Mouse (Mus musculus): ENCODE results near the gene Zfp341. TPM values are rescaled to one million over a fixed set of nuclear protein-coding genes. Genes with fewer than 3 reads are reported as not detected.
A peak's percentile ranks its signal among the peaks of the same experiment; 100 is the strongest.

The Zfp341 gene
- polyA plus RNA-seq, 1 experiment from 2014 or later: 1.5 TPM

DNA sequence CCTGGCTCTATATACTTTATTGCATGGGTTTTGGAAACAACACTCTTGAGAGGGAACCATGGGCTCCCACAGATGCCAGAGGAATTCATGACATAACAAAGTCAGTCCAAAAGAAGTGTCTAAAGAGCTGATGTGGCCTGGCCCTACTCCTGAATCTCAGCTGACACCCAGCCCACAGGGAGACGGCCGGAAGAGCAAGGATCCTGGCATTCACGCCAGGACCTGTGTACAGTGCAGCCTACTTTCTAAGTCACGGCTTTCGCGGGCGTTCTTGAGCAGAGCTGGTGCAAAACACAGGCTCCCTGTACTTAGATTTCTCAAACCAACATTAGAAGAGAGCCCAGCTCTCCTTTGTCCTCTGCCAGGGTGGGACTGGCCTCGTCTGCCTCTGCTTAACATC is 32.5 kb upstream of the Zfp341 start:
- DNase-seq (ENCODE audit: low spot score) (no peak), ATAC-seq (replicated peaks; ENCODE audit: low FRiP score) (no peak)
- no peak overlapping the region for H3K4me3 ChIP-seq (ENCODE audit: low read depth, low read length)
- no peak overlapping the region for H3K9ac ChIP-seq (ENCODE audit: low read length)
- no peaks in the 10 kb centered on the region for H3K9me3 ChIP-seq (ENCODE audit: control insufficient read depth, low read length)
- H3K4me2 ChIP-seq (ENCODE audit: low read depth, low read length, severe bottlenecking): no peak overlapping the region
- H3K27ac ChIP-seq (ENCODE audit: low read depth, low read length): no peak overlapping the region
- WGBS: 84% methylated on average over 8 of the region's 8 CpGs
- no peaks in the 10 kb centered on the region for H3K36me3 ChIP-seq (ENCODE audit: control insufficient read depth, insufficient read depth, low read length)
- peaks cover 8% of the 10 kb centered on the region for H3K4me1 ChIP-seq (replicated peaks; ENCODE audit: control insufficient read depth, insufficient read depth, low read length)
- no peaks in the 10 kb centered on the region for H3K27me3 ChIP-seq (ENCODE audit: control insufficient read depth, insufficient read depth, low read length)

DNA sequence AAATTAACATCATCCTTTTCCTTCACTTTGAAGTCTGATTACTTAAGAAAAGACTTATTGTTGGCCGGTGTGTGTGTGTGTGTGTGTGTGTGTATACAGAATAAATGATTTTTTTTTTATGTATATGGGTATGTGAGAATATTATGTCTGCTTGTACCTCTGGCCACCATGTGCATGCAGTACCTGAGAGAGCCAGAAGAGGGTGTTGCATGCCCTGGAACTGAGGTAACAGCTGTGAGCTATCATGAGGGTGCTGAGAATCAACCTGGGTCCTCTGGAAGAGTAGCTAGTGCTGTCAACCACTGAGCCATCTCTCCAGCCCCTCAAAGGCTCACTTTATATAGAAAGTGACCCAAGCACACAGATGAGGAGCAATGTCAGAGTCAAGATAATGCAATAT is 31.7 kb upstream of the Zfp341 start:
- no peak overlapping the region for H3K27ac ChIP-seq (ENCODE audit: low read depth, low read length)
- H3K9ac ChIP-seq (ENCODE audit: low read length): no peak overlapping the region
- no peak for ATAC-seq (replicated peaks; ENCODE audit: low FRiP score)
- H3K36me3 ChIP-seq (ENCODE audit: control insufficient read depth, insufficient read depth, low read length): no peaks in the 10 kb centered on the region
- WGBS: 90% methylated on average over 1 of the region's 1 CpGs
- H3K4me3 ChIP-seq (ENCODE audit: low read depth, low read length): no peak overlapping the region
- no peak overlapping the region for H3K4me2 ChIP-seq (ENCODE audit: low read depth, low read length, severe bottlenecking)
- H3K27me3 ChIP-seq (ENCODE audit: control insufficient read depth, insufficient read depth, low read length): no peaks in the 10 kb centered on the region
- no peaks in the 10 kb centered on the region for H3K9me3 ChIP-seq (ENCODE audit: control insufficient read depth, low read length)
- H3K4me1 ChIP-seq (replicated peaks; ENCODE audit: control insufficient read depth, insufficient read depth, low read length): peaks cover 8% of the 10 kb centered on the region
- no peak for DNase-seq (ENCODE audit: low spot score)

GRCm38 (mm10) chr2:154583906-154584872 is 28.9 kb upstream of the Zfp341 start:
- Histone ChIP-seq H3K27ac (ENCODE audit: low read depth, low read length) (no peak overlapping the region), H3K27me3 (ENCODE audit: control insufficient read depth, insufficient read depth, low read length) (no peaks in the 10 kb centered on the region), H3K4me1 (replicated peaks; ENCODE audit: control insufficient read depth, insufficient read depth, low read length) (no peaks in the 10 kb centered on the region), H3K9me3 (ENCODE audit: control insufficient read depth, low read length) (no peaks in the 10 kb centered on the region), H3K4me2 (ENCODE audit: low read depth, low read length, severe bottlenecking) (no peak overlapping the region), H3K9ac (ENCODE audit: low read length) (no peak overlapping the region), H3K36me3 (ENCODE audit: control insufficient read depth, insufficient read depth, low read length) (no peaks in the 10 kb centered on the region), H3K4me3 (ENCODE audit: low read depth, low read length) (no peak overlapping the region)
- no peak for DNase-seq (ENCODE audit: low spot score)
- 76% methylated on average over 15 of the region's 15 CpGs for WGBS
- ATAC-seq (replicated peaks; ENCODE audit: low FRiP score): no peak

GRCm38 (mm10) chr2:154584931-154585601 is 28.0 kb upstream of the Zfp341 start:
- H3K27me3 ChIP-seq (ENCODE audit: control insufficient read depth, insufficient read depth, low read length): no peaks in the 10 kb centered on the region
- no peak for ATAC-seq (replicated peaks; ENCODE audit: low FRiP score)
- H3K36me3 ChIP-seq (ENCODE audit: control insufficient read depth, insufficient read depth, low read length): no peaks in the 10 kb centered on the region

DNA sequence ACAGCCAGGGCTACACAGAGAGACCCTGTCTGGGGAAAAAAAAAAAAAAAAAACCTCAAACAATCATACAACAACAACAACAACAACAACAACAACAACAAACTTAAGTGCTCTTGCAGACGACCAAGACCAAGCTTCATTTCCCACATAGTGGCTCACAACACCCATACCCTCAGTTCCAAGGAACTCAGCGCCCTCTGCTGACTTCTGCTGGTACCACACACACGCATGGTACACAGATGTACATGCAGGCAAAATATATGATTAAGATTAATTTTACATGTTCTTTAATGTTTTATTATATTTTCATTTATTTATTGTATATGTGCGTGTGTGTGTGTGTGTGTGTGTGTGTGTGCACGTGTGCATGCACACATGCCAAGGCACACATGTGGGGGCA is 26.7 kb upstream of the Zfp341 start:
- Histone ChIP-seq H3K27me3 (ENCODE audit: control insufficient read depth, insufficient read depth, low read length) (no peaks in the 10 kb centered on the region), H3K9me3 (ENCODE audit: control insufficient read depth, low read length) (no peaks in the 10 kb centered on the region), H3K27ac (ENCODE audit: low read depth, low read length) (no peak overlapping the region), H3K4me3 (ENCODE audit: low read depth, low read length) (no peak overlapping the region), H3K36me3 (ENCODE audit: control insufficient read depth, insufficient read depth, low read length) (no peaks in the 10 kb centered on the region), H3K4me2 (ENCODE audit: low read depth, low read length, severe bottlenecking) (no peak overlapping the region), H3K9ac (ENCODE audit: low read length) (no peak overlapping the region), H3K4me1 (replicated peaks; ENCODE audit: control insufficient read depth, insufficient read depth, low read length) (no peaks in the 10 kb centered on the region)
- WGBS: 68% methylated on average over 5 of the region's 5 CpGs
- ATAC-seq (replicated peaks; ENCODE audit: low FRiP score) (no peak), DNase-seq (ENCODE audit: low spot score) (peak; percentile 75)

More at GRCm38 (mm10) chr2:154584931-154585601, 28.0 kb upstream of the Zfp341 start:
- Histone ChIP-seq H3K4me1 (replicated peaks; ENCODE audit: control insufficient read depth, insufficient read depth, low read length) (no peaks in the 10 kb centered on the region), H3K9me3 (ENCODE audit: control insufficient read depth, low read length) (no peaks in the 10 kb centered on the region), H3K4me2 (ENCODE audit: low read depth, low read length, severe bottlenecking) (no peak overlapping the region), H3K27ac (ENCODE audit: low read depth, low read length) (no peak overlapping the region), H3K9ac (ENCODE audit: low read length) (no peak overlapping the region), H3K4me3 (ENCODE audit: low read depth, low read length) (no peak overlapping the region)
- no peak for DNase-seq (ENCODE audit: low spot score)
- 78% methylated on average over 17 of the region's 17 CpGs for WGBS

- Histone ChIP-seq H3K4me2 (ENCODE audit: low read depth, low read length, severe bottlenecking) (no peak overlapping the region), H3K9ac (ENCODE audit: low read length) (no peak overlapping the region), H3K4me1 (replicated peaks; ENCODE audit: control insufficient read depth, insufficient read depth, low read length) (no peaks in the 10 kb centered on the region), H3K4me3 (ENCODE audit: low read depth, low read length) (no peak overlapping the region), H3K27ac (ENCODE audit: low read depth, low read length) (no peak overlapping the region), H3K27me3 (ENCODE audit: control insufficient read depth, insufficient read depth, low read length) (no peaks in the 10 kb centered on the region), H3K9me3 (ENCODE audit: control insufficient read depth, low read length) (no peaks in the 10 kb centered on the region), H3K36me3 (ENCODE audit: control insufficient read depth, insufficient read depth, low read length) (no peaks in the 10 kb centered on the region)
- WGBS: 86% methylated on average over 4 of the region's 4 CpGs
- ATAC-seq (replicated peaks; ENCODE audit: low FRiP score): no peak
- no peak for DNase-seq (ENCODE audit: low spot score)
These were observed 24.0 kb upstream of the Zfp341 start for GRCm38 (mm10) chr2:154589051-154589450.

- H3K27ac ChIP-seq (ENCODE audit: low read depth, low read length): no peak overlapping the region
- no peak for DNase-seq (ENCODE audit: low spot score)
- H3K27me3 ChIP-seq (ENCODE audit: control insufficient read depth, insufficient read depth, low read length): no peaks in the 10 kb centered on the region
- no peak overlapping the region for H3K4me3 ChIP-seq (ENCODE audit: low read depth, low read length)
- no peaks in the 10 kb centered on the region for H3K9me3 ChIP-seq (ENCODE audit: control insufficient read depth, low read length)
- H3K4me2 ChIP-seq (ENCODE audit: low read depth, low read length, severe bottlenecking): no peak overlapping the region
- no peak overlapping the region for H3K9ac ChIP-seq (ENCODE audit: low read length)
- ATAC-seq (replicated peaks; ENCODE audit: low FRiP score): no peak
- H3K36me3 ChIP-seq (ENCODE audit: control insufficient read depth, insufficient read depth, low read length): no peaks in the 10 kb centered on the region
- H3K4me1 ChIP-seq (replicated peaks; ENCODE audit: control insufficient read depth, insufficient read depth, low read length): no peaks in the 10 kb centered on the region
- WGBS: 86% methylated on average over 3 of the region's 3 CpGs
These were observed 21.9 kb upstream of the Zfp341 start for GRCm38 (mm10) chr2:154591239-154591638.

DNA sequence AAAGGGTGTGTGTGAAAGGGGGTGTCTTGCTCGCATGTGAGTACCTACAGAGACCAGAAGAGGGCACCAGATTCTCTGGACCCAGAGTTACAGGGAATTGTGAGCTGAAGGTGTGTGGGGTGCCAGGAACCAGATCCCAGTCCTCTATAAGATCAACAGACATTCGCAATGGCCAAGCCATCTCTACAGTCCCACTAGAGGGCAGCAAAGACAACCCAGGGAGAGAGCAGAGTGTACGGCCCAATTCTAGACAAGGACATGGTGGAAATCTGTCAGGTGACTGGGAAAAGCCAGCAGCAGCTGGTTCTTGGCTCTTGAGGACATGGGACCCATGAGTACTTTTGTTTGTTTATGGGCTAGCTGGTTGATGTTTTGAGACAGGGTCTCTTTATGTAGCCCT is 20.1 kb upstream of the Zfp341 start:
- Histone ChIP-seq H3K4me1 (replicated peaks; ENCODE audit: control insufficient read depth, insufficient read depth, low read length) (no peaks in the 10 kb centered on the region), H3K27ac (ENCODE audit: low read depth, low read length) (no peak overlapping the region), H3K9ac (ENCODE audit: low read length) (no peak overlapping the region), H3K36me3 (ENCODE audit: control insufficient read depth, insufficient read depth, low read length) (no peaks in the 10 kb centered on the region), H3K4me2 (ENCODE audit: low read depth, low read length, severe bottlenecking) (no peak overlapping the region), H3K9me3 (ENCODE audit: control insufficient read depth, low read length) (no peaks in the 10 kb centered on the region), H3K4me3 (ENCODE audit: low read depth, low read length) (no peak overlapping the region), H3K27me3 (ENCODE audit: control insufficient read depth, insufficient read depth, low read length) (no peaks in the 10 kb centered on the region)
- ATAC-seq (replicated peaks; ENCODE audit: low FRiP score) (no peak), DNase-seq (ENCODE audit: low spot score) (no peak)
- WGBS: 64% methylated on average over 3 of the region's 3 CpGs
